Mouse (Mus musculus) liver, embryonic 16.5 days (tissue): ENCODE measurements at regions not wholly inside any gene's neighbourhood (a gene's known extent, or its start where the extent isn't known, plus 50 kb on each side); places are given as distances from the start of the nearest gene placed in this dataset.

Experiments used
- ATAC-seq: fragments of 200-750 bp; cut with Nextera tagmentation; 2 replicates; pipeline ENCODE4 v1.8.0; 2017; ENCODE audit warnings: low read depth, mild to moderate bottlenecking, moderate number of reproducible peaks, moderate library complexity
- H3K27ac ChIP-seq: fragments of 300-500 bp; sonication (generic); 2 replicates; pipeline ENCODE4 v1.5.1; 2014; ENCODE audit warnings: mild to moderate bottlenecking, low read length
- H3K27me3 ChIP-seq: fragments of 300-500 bp; sonication (generic); 2 replicates; pipeline ENCODE4 v1.6.1; 2014; ENCODE audit warnings: low read depth, low read length, mixed read lengths; ENCODE audit not compliant: control insufficient read depth, insufficient read depth
- H3K36me3 ChIP-seq: fragments of 300-500 bp; sonication (generic); 2 replicates; pipeline ENCODE4 v1.6.1; 2014; ENCODE audit warnings: mild to moderate bottlenecking; ENCODE audit not compliant: control insufficient read depth, insufficient read depth
- H3K4me1 ChIP-seq: fragments of 300-500 bp; sonication (generic); 2 replicates; pipeline ENCODE4 v1.6.1; 2014; ENCODE audit warnings: low read depth, low read length, mixed read lengths; ENCODE audit not compliant: control insufficient read depth
- H3K4me2 ChIP-seq: fragments of 300-500 bp; sonication (generic); 2 replicates; pipeline ENCODE4 v1.6.1; 2014; ENCODE audit warnings: low read depth, low read length, mixed read lengths
- H3K4me3 ChIP-seq: fragments of 300-500 bp; sonication (generic); 2 replicates; pipeline ENCODE4 v1.5.1; 2014; ENCODE audit warnings: low read depth, mild to moderate bottlenecking, low read length
- H3K9ac ChIP-seq: fragments of 300-500 bp; sonication (generic); 2 replicates; pipeline ENCODE4 v1.6.1; 2014; ENCODE audit warnings: low read depth, low read length
- H3K9me3 ChIP-seq: fragments of 300-500 bp; sonication (generic); replicated peaks from 2 replicates; pipeline ENCODE4 v1.6.1; 2016; ENCODE audit warnings: low read length; ENCODE audit not compliant: control insufficient read depth
- WGBS: fragments of 180-500 bp; shearing (Covaris S2); extraction: QIAGEN DNeasy Blood & Tissue Kit; methylation state at CpG from one replicate; pipeline ENCODE4 v1.1.7; 2014; ENCODE audit not compliant: insufficient replicate concordance; 5-methylcytosine and 5-hydroxymethylcytosine counted together

- H3K27ac ChIP-seq, result no peak overlapping the region
- ATAC-seq, result no peak
- H3K9me3 ChIP-seq, result no peaks in the 10 kb centered on the region
Observed at GRCm38 (mm10) chr3:140716896-140717295, 495.3 kb downstream of the Pdha2 start.

GRCm38 (mm10) chr3:140707591-140708131, 504.5 kb downstream of the Pdha2 start:
- Histone ChIP-seq H3K27ac (no peak overlapping the region), H3K9me3 (no peaks in the 10 kb centered on the region), H3K36me3 (no peaks in the 10 kb centered on the region), H3K27me3 (no peaks in the 10 kb centered on the region), H3K9ac (no peak overlapping the region), H3K4me3 (no peak overlapping the region), H3K4me1 (no peaks in the 10 kb centered on the region), H3K4me2 (no peak overlapping the region)
- no peak for ATAC-seq
- 58% methylated on average over 3 of the region's 3 CpGs for WGBS

More at GRCm38 (mm10) chr3:140716896-140717295, 495.3 kb downstream of the Pdha2 start:
- H3K4me1 ChIP-seq, result no peaks in the 10 kb centered on the region
- no peaks in the 10 kb centered on the region for H3K27me3 ChIP-seq
- H3K4me2 ChIP-seq, result no peak overlapping the region
- no peak overlapping the region for H3K9ac ChIP-seq
- H3K36me3 ChIP-seq, result no peaks in the 10 kb centered on the region
- H3K4me3 ChIP-seq, result no peak overlapping the region

GRCm38 (mm10) chr3:140706725-140707124, 505.4 kb downstream of the Pdha2 start:
- WGBS, result 59% methylated on average over 4 of the region's 4 CpGs
- no peaks in the 10 kb centered on the region for H3K4me1 ChIP-seq
- H3K36me3 ChIP-seq, result no peaks in the 10 kb centered on the region
- H3K27ac ChIP-seq, result no peak overlapping the region
- H3K4me2 ChIP-seq, result no peak overlapping the region
- no peak overlapping the region for H3K4me3 ChIP-seq
- no peaks in the 10 kb centered on the region for H3K9me3 ChIP-seq
- H3K27me3 ChIP-seq, result no peaks in the 10 kb centered on the region
- no peak overlapping the region for H3K9ac ChIP-seq
- no peak for ATAC-seq

- Histone ChIP-seq H3K9ac (no peak overlapping the region), H3K4me1 (no peaks in the 10 kb centered on the region), H3K36me3 (no peaks in the 10 kb centered on the region), H3K4me2 (no peak overlapping the region), H3K27ac (no peak overlapping the region), H3K27me3 (no peaks in the 10 kb centered on the region), H3K9me3 (no peaks in the 10 kb centered on the region), H3K4me3 (no peak overlapping the region)
- no peak for ATAC-seq
- 71% methylated on average over 3 of the region's 3 CpGs for WGBS
Observed at GRCm38 (mm10) chr3:140705536-140705935, 506.6 kb downstream of the Pdha2 start.

- H3K4me2 ChIP-seq, result no peak overlapping the region
- no peak overlapping the region for H3K4me3 ChIP-seq
- no peak overlapping the region for H3K27ac ChIP-seq
- ATAC-seq, result no peak
- H3K9ac ChIP-seq, result no peak overlapping the region
- no peaks in the 10 kb centered on the region for H3K36me3 ChIP-seq
- no peaks in the 10 kb centered on the region for H3K4me1 ChIP-seq
- no peaks in the 10 kb centered on the region for H3K27me3 ChIP-seq
- 50% methylated on average over 5 of the region's 5 CpGs for WGBS
- H3K9me3 ChIP-seq, result no peaks in the 10 kb centered on the region
Observed at GRCm38 (mm10) chr3:140702929-140703328, 509.2 kb downstream of the Pdha2 start.

- no peak overlapping the region for H3K9ac ChIP-seq
- WGBS, result 49% methylated on average over 6 of the region's 6 CpGs
- no peaks in the 10 kb centered on the region for H3K9me3 ChIP-seq
- no peak overlapping the region for H3K27ac ChIP-seq
- no peak for ATAC-seq
- no peaks in the 10 kb centered on the region for H3K27me3 ChIP-seq
- H3K4me3 ChIP-seq, result no peak overlapping the region
- no peak overlapping the region for H3K4me2 ChIP-seq
- no peaks in the 10 kb centered on the region for H3K4me1 ChIP-seq
- H3K36me3 ChIP-seq, result no peaks in the 10 kb centered on the region
Observed at GRCm38 (mm10) chr3:140702271-140702681, 509.9 kb downstream of the Pdha2 start.

GRCm38 (mm10) chr3:140697295-140697694, 514.9 kb downstream of the Pdha2 start:
- H3K27me3 ChIP-seq, result no peaks in the 10 kb centered on the region
- no peak overlapping the region for H3K27ac ChIP-seq
- H3K9ac ChIP-seq, result no peak overlapping the region
- no peaks in the 10 kb centered on the region for H3K36me3 ChIP-seq
- no peaks in the 10 kb centered on the region for H3K4me1 ChIP-seq
- no peak overlapping the region for H3K4me2 ChIP-seq
- H3K9me3 ChIP-seq, result no peaks in the 10 kb centered on the region
- H3K4me3 ChIP-seq, result no peak overlapping the region
- WGBS, result 60% methylated on average over 3 of the region's 3 CpGs
- no peak for ATAC-seq

- no peaks in the 10 kb centered on the region for H3K4me1 ChIP-seq
- no peaks in the 10 kb centered on the region for H3K27me3 ChIP-seq
- no peak overlapping the region for H3K4me2 ChIP-seq
- ATAC-seq, result no peak
- H3K9ac ChIP-seq, result no peak overlapping the region
- H3K4me3 ChIP-seq, result no peak overlapping the region
- no peaks in the 10 kb centered on the region for H3K9me3 ChIP-seq
- H3K36me3 ChIP-seq, result no peaks in the 10 kb centered on the region
- no peak overlapping the region for H3K27ac ChIP-seq
- 38% methylated on average over 3 of the region's 3 CpGs for WGBS
Observed at GRCm38 (mm10) chr3:140682794-140683193, 529.4 kb downstream of the Pdha2 start.

GRCm38 (mm10) chr3:140645785-140646388, 566.3 kb downstream of the Pdha2 start:
- no peak for ATAC-seq

More at GRCm38 (mm10) chr3:140645785-140646388, 566.3 kb downstream of the Pdha2 start:
- no peaks in the 10 kb centered on the region for H3K9me3 ChIP-seq
- no peaks in the 10 kb centered on the region for H3K36me3 ChIP-seq
- H3K27me3 ChIP-seq, result no peaks in the 10 kb centered on the region
- no peak overlapping the region for H3K9ac ChIP-seq
- H3K4me2 ChIP-seq, result no peak overlapping the region
- WGBS, result 56% methylated on average over 9 of the region's 9 CpGs
- H3K4me1 ChIP-seq, result no peaks in the 10 kb centered on the region
- H3K4me3 ChIP-seq, result no peak overlapping the region
- H3K27ac ChIP-seq, result no peak overlapping the region
